Mouse (Mus musculus): ENCODE results near the gene Dync1h1. TPM values are rescaled to one million over a fixed set of nuclear protein-coding genes. Genes with fewer than 3 reads are reported as not detected.

The Dync1h1 gene
- polyA plus RNA-seq, 1 experiment from 2014 or later, result 42.0 TPM

DNA sequence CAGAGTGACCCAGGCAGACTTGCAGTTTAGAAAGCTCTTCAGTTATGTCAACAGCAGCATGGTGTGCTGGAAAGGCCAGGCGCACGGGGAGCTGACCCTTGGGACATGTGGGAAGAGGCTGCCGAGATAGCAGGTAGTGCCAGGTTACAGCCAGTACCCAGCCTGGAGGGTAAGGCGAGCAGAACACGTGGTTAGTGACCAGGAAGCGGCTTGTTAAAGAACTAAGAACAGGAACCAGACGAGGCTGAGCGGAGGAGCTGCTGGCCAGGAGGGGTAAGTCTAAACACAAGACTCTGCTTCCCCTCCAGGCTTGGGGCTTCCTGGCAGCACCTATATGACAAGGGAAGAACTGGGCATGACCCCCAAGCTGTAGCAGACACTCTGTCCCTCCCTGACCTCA lies 27.6 kb upstream of the Dync1h1 start:
- Histone ChIP-seq H3K9ac (no peak overlapping the region), H3K4me3 (no peak overlapping the region), H3K27ac (replicated peaks) (no peak overlapping the region), H3K36me3 (peaks cover 99% of the 10 kb centered on the region), H3K4me2 (no peak overlapping the region), H3K9me3 (no peaks in the 10 kb centered on the region), H3K27me3 (replicated peaks) (no peaks in the 10 kb centered on the region), H3K4me1 (no peaks in the 10 kb centered on the region)
- 80% methylated on average over 8 of the region's 8 CpGs for WGBS
- no peak for ATAC-seq (ENCODE audit: extremely low read depth, insufficient number of reproducible peaks, low FRiP score, low TSS enrichment)

DNA sequence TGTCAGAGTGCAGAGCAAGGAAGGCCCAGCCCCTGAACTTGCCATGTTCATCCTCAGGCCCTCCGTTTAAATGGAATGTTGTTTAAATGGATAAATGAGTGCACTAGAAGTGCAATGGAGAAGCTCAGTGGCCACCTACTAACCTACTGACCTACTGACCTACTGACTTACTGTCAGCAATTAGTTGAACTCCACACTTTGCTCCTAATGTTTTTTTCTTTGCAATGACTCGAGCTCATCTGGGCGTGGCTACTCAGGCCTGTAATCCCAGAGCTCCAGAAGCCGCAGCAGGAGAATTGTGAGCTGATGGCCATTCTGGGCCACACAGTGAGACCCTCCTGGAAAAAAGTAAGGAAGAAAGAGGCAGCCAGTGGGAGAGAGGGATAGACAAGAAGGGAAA lies 25.3 kb upstream of the Dync1h1 start:
- Histone ChIP-seq H3K4me1 (no peaks in the 10 kb centered on the region), H3K27me3 (replicated peaks) (no peaks in the 10 kb centered on the region), H3K9ac (no peak overlapping the region), H3K27ac (replicated peaks) (no peak overlapping the region), H3K4me2 (no peak overlapping the region), H3K36me3 (peaks cover 96% of the 10 kb centered on the region), H3K9me3 (no peaks in the 10 kb centered on the region), H3K4me3 (no peak overlapping the region)
- no peak for ATAC-seq (ENCODE audit: extremely low read depth, insufficient number of reproducible peaks, low FRiP score, low TSS enrichment)
- 73% methylated on average over 4 of the region's 4 CpGs for WGBS

DNA sequence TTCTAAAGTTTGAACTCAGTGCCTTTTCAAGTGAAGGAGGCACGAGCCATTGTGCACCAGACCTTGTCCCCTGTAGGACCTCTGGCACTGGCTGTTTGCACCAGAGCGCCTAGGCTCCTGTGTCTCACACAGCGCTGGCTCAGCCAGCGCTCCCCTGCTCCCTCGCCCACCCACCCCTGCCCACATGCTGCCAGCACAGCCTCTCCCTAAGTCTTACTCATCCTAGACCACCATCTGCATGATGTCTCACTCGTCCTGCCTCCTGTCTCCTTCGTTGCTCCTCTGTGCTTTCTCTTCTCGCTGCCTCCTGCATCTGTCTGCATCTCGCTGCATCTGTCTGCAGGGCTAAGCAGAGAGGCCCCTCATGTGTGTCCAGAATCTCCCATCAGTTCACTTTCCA lies 22.9 kb upstream of the Dync1h1 start:
- no peak for ATAC-seq (ENCODE audit: extremely low read depth, insufficient number of reproducible peaks, low FRiP score, low TSS enrichment)
- Histone ChIP-seq H3K27ac (replicated peaks) (no peak overlapping the region), H3K4me2 (no peak overlapping the region), H3K4me3 (no peak overlapping the region), H3K4me1 (no peaks in the 10 kb centered on the region), H3K36me3 (peaks cover 82% of the 10 kb centered on the region), H3K27me3 (replicated peaks) (no peaks in the 10 kb centered on the region), H3K9ac (no peak overlapping the region), H3K9me3 (no peaks in the 10 kb centered on the region)
- 89% methylated on average over 9 of the region's 9 CpGs for WGBS

DNA sequence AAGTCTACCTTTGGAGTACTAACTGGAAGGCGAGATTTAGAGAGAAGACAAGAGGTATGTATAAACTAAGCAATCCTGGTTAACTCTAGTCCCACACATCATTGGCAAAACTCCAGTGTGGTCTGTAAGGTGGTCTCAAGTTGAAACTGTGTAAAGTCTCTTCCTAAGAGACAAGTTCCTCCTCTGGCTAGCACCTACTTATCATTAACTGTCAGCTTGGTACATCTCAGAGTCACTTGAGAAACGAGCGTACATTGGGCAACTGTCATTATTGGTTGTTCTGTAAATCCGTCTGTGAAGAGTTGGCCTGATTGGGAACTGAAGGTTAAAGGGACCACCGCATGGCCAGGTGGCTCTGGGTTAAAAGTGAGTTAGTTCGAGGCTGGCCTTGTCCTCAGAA lies 12.6 kb upstream of the Dync1h1 start:
- Histone ChIP-seq H3K4me1 (peaks cover 17% of the 10 kb centered on the region), H3K4me3 (no peak overlapping the region), H3K9ac (no peak overlapping the region), H3K9me3 (no peaks in the 10 kb centered on the region), H3K4me2 (no peak overlapping the region), H3K27me3 (replicated peaks) (no peaks in the 10 kb centered on the region), H3K27ac (replicated peaks) (no peak overlapping the region), H3K36me3 (0 out of 2 replicates have a peak, but pooled peaks cover 4% of the 10 kb centered on the region)
- no peak for ATAC-seq (ENCODE audit: extremely low read depth, insufficient number of reproducible peaks, low FRiP score, low TSS enrichment)
- WGBS, result 71% methylated on average over 6 of the region's 6 CpGs

DNA sequence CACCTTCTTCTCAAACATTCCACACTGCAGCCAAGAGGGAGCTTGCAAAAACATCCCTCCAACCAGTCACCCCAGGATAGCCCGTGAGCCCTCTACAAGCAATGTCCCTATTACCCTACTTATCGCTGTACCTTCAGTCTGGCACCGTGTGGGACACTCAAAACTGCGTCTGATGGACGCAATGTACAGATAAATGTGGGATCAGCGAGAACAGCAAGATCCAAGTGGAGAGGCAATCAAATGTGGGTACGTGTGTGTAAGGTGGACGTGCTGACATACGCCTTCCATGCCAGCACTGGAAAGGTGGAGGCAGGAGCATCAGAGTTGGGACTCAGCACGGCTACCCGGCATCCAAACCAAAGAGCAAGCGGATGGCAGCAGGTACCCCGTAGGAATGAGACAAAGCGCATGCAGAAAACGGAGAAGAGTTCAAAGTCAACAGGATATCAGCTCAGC lies 10.4 kb upstream of the Dync1h1 start:
- 1% methylated on average over 15 of the region's 15 CpGs for WGBS
- peak overlapping the region; percentile 94 for H3K9ac ChIP-seq
- H3K4me2 ChIP-seq, result peak overlapping the region; percentile 98
- no peak for ATAC-seq (ENCODE audit: extremely low read depth, insufficient number of reproducible peaks, low FRiP score, low TSS enrichment)
- H3K4me1 ChIP-seq, result peaks cover 17% of the 10 kb centered on the region
- H3K36me3 ChIP-seq, result 0 out of 2 replicates have a peak, but pooled peaks cover 4% of the 10 kb centered on the region
- peak overlapping the region; percentile 92 for H3K27ac ChIP-seq (replicated peaks)
- H3K4me3 ChIP-seq, result peak overlapping the region; percentile 66
- H3K27me3 ChIP-seq (replicated peaks), result peaks cover under 1% of the 10 kb centered on the region; the same call in 1 of the 2 replicates
- no peaks in the 10 kb centered on the region for H3K9me3 ChIP-seq

DNA sequence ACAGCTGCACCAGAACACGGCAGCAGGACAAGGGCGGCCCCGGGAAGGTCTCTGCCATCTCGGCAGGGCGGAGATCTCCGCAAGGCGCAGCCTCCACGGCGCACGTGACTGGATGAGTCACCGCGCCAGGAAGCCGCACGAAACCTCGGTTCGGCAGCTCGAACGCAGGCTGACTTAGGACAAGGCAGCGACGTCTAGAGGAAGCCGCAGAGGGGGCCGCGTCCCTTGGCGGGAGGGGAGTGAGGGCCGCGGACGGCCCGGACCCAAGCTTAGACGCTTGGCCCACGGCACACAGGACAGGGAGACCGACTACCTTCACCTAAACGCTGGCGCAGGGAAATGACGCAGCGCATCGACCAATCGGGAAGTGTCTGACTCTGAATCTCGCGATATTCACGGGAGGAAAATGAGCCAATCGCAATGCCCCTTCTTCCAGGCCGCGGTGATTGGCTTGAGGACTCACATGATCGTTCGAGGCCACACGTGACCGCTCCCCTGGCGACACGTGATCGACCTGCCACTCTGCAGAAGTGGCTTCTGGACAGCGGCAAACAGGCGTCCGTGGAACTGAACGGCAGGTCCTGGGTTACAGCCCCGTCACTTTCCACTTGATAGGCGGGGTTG lies 9.9 kb upstream of the Dync1h1 start:
- ATAC-seq (ENCODE audit: extremely low read depth, insufficient number of reproducible peaks, low FRiP score, low TSS enrichment), result peak; percentile 95
- peak overlapping the region; percentile 98 for H3K4me2 ChIP-seq
- peaks cover 17% of the 10 kb centered on the region for H3K4me1 ChIP-seq
- peak overlapping the region; percentile 66 for H3K4me3 ChIP-seq
- H3K27ac ChIP-seq (replicated peaks), result peak overlapping the region; percentile 92
- under 1% methylated on average over 56 of the region's 56 CpGs for whole genome bisulfite sequencing
- H3K9me3 ChIP-seq, result no peaks in the 10 kb centered on the region
- H3K36me3 ChIP-seq, result 0 out of 2 replicates have a peak, but pooled peaks cover 4% of the 10 kb centered on the region
- peaks cover 6% of the 10 kb centered on the region; the same call in 1 of the 2 replicates for H3K27me3 ChIP-seq (replicated peaks)
- H3K9ac ChIP-seq, result peak overlapping the region; percentile 94

DNA sequence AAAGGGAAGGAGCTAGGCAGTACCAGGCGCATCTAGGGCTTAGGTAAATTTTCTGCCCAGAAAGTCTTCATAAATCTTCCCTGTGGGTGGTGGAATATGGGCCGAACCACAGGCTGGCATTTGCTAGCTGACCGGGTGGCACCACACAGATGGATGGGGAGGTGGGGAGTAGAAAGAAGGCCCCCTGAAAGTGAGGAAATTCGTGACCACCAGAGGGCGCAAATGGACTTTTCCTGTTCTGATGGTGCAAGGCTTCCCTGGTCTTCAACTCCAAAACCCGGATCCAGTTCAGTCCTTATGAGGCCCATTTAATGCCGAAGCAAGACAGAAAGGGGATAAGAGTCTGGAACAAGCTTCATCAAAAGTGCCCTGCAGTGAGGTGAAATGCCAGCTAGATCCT lies 2.7 kb upstream of the Dync1h1 start:
- Histone ChIP-seq H3K27me3 (replicated peaks) (peaks cover 16% of the 10 kb centered on the region), H3K4me3 (no peak overlapping the region), H3K4me2 (no peak overlapping the region), H3K9me3 (no peaks in the 10 kb centered on the region), H3K36me3 (no peaks in the 10 kb centered on the region), H3K9ac (no peak overlapping the region), H3K4me1 (peaks cover 18% of the 10 kb centered on the region), H3K27ac (replicated peaks) (no peak overlapping the region)
- no peak for ATAC-seq (ENCODE audit: extremely low read depth, insufficient number of reproducible peaks, low FRiP score, low TSS enrichment)
- 11% methylated on average over 7 of the region's 7 CpGs for WGBS

DNA sequence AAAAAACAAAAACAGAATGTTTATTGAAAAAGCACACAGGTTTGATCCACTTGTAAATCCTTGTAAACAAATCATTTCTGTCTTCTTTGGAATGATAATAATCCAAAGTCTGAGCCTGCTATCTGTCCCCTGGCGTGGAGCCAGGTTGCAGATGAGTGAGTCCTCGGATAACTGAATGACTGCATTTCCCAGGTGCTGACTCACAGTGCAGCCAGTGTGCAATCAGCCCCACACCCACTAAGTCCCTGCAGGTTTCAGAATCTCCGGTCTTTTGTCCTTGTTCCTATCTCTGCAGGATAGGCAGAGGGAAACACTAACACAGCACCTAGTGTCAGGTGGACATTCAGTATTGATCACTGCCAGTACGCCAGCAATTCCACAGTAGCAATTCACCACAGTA lies 1.5 kb upstream of the Dync1h1 start:
- WGBS, result 54% methylated on average over 4 of the region's 4 CpGs
- no peak overlapping the region for H3K4me2 ChIP-seq
- peaks cover 29% of the 10 kb centered on the region for H3K4me1 ChIP-seq
- H3K9ac ChIP-seq, result peak overlapping the region; percentile 70; the same call in 1 of the 2 replicates
- no peak overlapping the region for H3K4me3 ChIP-seq
- peaks cover 16% of the 10 kb centered on the region for H3K27me3 ChIP-seq (replicated peaks)
- no peaks in the 10 kb centered on the region for H3K9me3 ChIP-seq
- H3K27ac ChIP-seq (replicated peaks), result no peak overlapping the region
- H3K36me3 ChIP-seq, result no peaks in the 10 kb centered on the region
- no peak for ATAC-seq (ENCODE audit: extremely low read depth, insufficient number of reproducible peaks, low FRiP score, low TSS enrichment)

DNA sequence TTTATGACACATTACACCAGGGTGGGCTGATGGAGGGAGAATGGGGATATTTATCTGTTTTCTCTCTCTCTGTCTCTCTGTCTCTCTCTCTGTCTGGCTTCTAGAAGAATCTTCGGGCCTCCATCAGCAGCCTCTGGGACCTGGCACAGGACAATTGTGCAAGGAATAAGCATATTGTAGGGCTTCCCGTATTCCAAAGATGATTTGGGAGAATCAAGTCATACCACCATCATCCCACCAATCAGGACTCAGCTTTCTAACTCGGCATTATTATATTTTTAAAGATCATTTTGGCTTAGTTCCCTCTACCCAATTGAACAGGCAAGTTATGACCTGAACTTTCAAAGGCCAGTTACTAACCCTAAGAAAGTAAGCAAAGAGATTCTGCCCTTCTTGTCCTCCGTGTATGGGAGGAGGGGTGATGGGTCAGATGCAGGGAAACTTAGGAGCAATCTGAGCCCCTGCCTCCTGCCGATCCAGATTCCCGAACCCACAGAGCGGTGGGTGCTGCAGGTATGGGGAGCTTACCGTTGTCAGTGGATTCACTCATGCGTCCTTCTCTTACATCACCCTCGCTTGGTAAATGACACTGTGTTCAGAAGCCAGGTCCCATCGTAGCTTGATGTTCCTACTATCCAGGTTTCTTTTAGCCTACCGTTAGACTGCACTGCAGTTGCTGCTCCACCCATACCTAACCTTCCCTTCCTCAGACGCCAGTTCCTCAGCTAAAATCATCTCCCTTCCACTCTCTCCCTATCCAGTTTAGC lies 844 bp upstream of the Dync1h1 start:
- Histone ChIP-seq H3K27me3 (replicated peaks) (peaks cover 16% of the 10 kb centered on the region), H3K9me3 (no peaks in the 10 kb centered on the region), H3K4me1 (peaks cover 32% of the 10 kb centered on the region), H3K4me3 (peak overlapping the region; percentile 100), H3K4me2 (peak overlapping the region; percentile 95), H3K27ac (replicated peaks) (no peak overlapping the region), H3K9ac (peak overlapping the region; percentile 70), H3K36me3 (no peaks in the 10 kb centered on the region)
- WGBS, result 52% methylated on average over 13 of the region's 13 CpGs
- ATAC-seq (ENCODE audit: extremely low read depth, insufficient number of reproducible peaks, low FRiP score, low TSS enrichment), result no peak

DNA sequence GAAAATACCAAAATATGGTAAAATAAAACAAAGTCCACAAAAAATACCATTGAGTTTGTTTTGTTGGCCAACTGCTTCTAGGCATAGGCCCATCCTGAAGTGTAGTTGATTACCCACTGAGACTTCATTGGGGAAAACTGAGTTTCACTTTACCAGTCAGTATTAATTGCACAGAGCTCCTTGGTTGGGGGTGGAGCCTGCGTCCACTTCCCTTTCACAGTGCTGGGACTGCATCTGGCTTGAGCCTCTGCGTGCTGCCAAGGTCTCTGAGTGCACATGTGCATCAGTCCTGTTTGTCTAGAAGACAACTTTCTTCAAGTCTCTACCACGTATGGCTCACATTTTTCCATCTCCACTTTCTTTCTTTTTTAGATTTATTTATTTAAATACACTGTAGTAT lies 4.9 kb downstream of the Dync1h1 start:
- Histone ChIP-seq H3K36me3 (peaks cover 17% of the 10 kb centered on the region), H3K4me1 (peaks cover 42% of the 10 kb centered on the region), H3K9ac (no peak overlapping the region), H3K4me3 (no peak overlapping the region), H3K27me3 (replicated peaks) (no peaks in the 10 kb centered on the region), H3K9me3 (no peaks in the 10 kb centered on the region), H3K4me2 (no peak overlapping the region), H3K27ac (replicated peaks) (no peak overlapping the region)
- 80% methylated on average over 3 of the region's 3 CpGs for WGBS
- ATAC-seq (ENCODE audit: extremely low read depth, insufficient number of reproducible peaks, low FRiP score, low TSS enrichment), result no peak

DNA sequence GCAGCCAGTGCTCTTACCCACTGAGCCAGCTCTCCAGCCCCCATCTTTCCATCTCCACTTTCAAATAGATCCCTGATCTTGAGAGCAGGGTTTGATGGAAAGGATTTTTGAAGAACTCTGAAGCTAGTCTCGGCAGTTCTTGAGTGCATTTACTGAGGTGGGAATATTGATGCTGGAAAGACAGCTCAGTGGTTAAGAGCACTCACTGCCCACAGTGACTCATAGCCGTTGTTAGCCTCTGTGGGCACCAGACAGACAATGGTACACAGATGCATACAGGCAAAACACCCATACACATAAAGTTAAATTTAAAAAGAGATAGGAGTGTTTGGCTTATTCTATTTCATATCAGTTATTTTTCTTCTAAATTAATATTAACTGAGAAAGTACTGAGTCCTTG lies 5.4 kb downstream of the Dync1h1 start:
- Histone ChIP-seq H3K4me2 (no peak overlapping the region), H3K36me3 (peaks cover 18% of the 10 kb centered on the region), H3K27ac (replicated peaks) (no peak overlapping the region), H3K9ac (no peak overlapping the region), H3K4me1 (peaks cover 42% of the 10 kb centered on the region), H3K27me3 (replicated peaks) (no peaks in the 10 kb centered on the region), H3K4me3 (no peak overlapping the region), H3K9me3 (no peaks in the 10 kb centered on the region)
- WGBS, result 78% methylated on average over 2 of the region's 2 CpGs
- no peak for ATAC-seq (ENCODE audit: extremely low read depth, insufficient number of reproducible peaks, low FRiP score, low TSS enrichment)
